Mouse (Mus musculus): Measurements from ENCODE around the gene Fmo3.

Gene Fmo3

DNA sequence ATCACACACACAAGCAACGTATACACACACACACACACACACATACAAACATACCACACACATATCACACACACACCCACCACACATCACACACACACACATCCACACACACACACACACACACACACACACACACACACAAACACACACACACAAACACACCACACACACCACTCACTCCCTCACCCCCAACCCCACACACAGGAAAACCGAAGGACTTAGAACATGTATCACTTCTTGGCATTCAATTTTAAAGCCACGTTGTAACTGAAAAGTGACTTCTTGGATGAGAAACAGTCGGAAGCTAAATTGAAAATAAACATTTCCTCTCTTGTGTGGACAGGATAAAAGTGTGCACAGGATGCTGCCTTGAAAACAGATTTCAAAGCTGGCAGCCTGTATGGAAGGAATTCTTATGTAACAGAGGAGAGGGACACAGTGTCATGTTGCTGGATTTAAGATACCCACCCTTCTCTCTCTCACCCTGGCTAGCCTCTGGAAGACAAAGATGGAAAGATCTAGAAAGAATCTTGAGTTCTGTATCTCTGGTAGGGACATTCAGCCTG, 52.9 kb downstream of the Fmo3 start:
- no peak for DNase-seq (ENCODE audit: low spot score in 2 of 2)

DNA sequence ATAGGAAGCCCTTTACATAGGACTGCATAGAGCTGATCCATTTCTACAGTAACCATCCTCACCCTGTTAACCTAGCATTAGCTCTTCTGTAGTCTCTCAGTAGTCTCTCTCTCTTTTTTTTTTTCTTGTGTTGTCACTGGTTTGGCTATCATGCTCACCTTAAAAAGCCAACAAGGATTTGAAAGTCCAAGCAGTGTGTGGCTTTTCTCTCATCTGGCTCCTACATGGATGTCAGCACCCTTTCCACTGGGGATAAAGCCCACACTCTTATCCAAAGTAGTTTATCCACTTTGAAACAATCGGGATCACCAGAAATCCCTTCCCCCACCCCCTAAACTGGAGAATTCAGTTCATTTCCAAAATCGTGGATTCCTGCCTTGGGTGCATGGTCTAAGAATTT, 53.7 kb downstream of the Fmo3 start:
- DNase-seq (ENCODE audit: low spot score in 2 of 2): no peak

DNA sequence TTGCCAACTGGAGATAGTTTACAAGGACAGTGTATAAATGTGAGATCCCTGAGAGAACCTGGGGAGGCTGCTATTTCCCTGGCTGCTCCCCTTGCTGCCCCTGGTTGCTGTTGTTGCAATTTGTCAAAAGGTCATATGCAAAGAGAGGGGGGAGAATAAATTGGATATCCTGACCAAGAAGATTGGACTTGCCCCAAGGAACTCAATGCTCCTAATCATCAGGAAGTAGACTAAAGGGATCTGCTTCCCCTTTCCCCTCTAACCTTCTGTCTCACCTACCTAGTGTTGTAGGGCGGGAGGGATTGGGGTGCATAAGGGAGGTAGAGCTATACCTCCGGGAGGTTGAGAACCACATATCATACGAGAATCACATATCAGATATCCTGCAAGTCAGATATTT, 55.2 kb downstream of the Fmo3 start:
- no peak for DNase-seq (ENCODE audit: low spot score in 2 of 2)

DNA sequence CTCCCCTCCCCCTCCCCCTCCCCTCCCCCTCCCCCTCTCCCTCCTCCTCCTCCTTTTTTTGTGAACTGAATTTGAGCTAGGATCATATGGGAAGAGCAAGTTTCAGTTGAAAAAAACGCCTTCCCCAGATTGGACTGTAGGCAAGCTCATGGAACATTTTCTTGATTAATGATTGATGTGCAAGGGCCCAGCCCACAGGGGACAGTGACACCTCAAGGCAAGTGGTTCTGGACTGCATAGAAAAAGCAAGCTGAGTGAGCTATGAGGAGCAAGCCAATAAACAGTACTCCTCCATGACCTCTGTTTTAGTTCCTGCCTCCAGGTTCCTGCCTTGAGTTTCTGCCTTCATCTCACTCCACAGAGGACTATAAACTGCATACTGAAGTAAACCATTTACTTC, 59.2 kb downstream of the Fmo3 start:
- no peak for DNase-seq (ENCODE audit: low spot score in 2 of 2)

DNA sequence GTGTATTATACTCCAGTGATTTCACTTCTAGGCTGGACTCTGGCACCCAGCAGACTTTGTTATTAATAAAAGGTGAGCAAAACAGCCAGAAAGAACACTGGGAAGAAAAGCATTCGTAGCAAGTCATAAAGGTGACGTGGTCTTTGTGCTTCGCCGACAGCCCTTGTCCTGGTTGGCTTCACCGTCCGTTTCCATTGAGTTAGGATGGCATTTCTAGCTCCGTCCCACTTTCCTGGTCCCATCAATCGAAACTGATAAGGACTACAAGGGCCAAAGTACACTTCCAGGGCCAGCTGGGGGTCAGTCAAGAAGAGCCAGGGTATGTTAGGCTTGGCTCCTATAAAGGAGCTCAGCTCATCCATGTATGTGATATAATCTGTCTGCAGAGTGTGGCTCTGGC, 67.7 kb downstream of the Fmo3 start:
- DNase-seq (ENCODE audit: low spot score in 2 of 2): no peak

DNA sequence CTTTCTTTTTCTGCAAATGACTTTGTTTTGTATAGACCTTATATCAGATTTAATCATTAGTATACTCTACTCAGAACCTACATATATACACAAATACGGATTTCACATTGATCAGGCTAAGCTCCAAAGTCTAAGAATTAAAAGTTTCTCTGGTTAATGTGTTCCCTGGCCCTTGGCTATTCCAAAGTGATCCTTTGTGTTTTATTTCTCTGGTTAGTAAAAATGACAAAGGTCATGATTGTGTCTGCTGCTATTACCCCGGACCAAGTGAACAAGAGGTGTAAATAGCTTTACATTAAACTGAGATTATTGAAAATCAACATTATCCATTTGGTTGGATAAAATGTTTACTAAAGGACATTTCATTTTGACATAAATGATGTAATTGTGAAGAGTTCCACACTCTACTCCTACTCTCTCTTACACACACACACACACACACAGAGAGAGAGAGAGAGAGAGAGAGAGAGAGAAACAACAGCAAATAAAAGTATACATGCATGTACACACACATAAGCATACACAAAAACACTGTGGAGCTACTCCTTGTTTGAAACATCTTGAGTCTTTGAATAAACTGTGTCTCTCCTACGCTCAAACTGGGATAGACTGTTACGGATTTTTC, 69.3 kb downstream of the Fmo3 start:
- DNase-seq (ENCODE audit: low spot score in 2 of 2): no peak

DNA sequence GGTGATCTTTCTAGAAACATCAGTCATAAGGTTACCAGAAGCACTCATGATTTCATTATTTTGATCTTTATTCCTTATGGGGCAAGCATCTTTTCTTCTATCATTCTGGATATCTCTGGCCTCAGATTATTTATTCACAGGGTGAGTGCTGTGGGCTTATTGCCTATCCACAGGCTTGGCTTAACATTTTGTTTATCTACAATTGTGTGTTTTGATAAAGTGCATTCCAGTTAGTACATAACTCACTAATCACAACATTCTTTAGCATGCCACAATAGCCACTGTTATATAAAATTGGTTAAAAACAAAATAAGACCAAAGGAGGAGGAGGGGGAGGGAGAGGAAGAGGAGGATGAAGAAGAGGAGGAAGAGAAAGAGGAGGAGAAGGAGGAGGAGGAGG, 72.2 kb downstream of the Fmo3 start:
- no peak for DNase-seq (ENCODE audit: low spot score in 2 of 2)
